Mouse (Mus musculus) MEL (cell line): ENCODE results near the gene Sp100.

Source experiments
- CTCF ChIP-seq, 3 experiments: IDR thresholded peaks in 2 of 3; conservative IDR thresholded peaks in 1 of 3; 2 replicates each; pipeline ENCODE4 v1.5.1; 2011 to 2012; ENCODE audit warnings: low read length in 3 of 3, low read depth in 2 of 3, mild to moderate bottlenecking in 2 of 3, improper control_type of control experiment in 1 of 3, inconsistent platforms in 1 of 3, mixed read lengths in 1 of 3, moderate library complexity in 1 of 3; ENCODE audit not compliant: control insufficient read depth in 1 of 3, insufficient read depth in 1 of 3, poor library complexity in 1 of 3, severe bottlenecking in 1 of 3
- EP300 ChIP-seq, 2 experiments: IDR thresholded peaks; 2 replicates each; pipeline ENCODE4 v1.6.1; 2011; ENCODE audit warnings: improper control_type of control experiment in 2 of 2, low read length in 2 of 2, low read depth in 1 of 2, mild to moderate bottlenecking in 1 of 2
- HCFC1 ChIP-seq: IDR thresholded peaks from 2 replicates; pipeline ENCODE4 v1.6.1; 2012; ENCODE audit warnings: low read depth, mild to moderate bottlenecking, inconsistent platforms, low read length, improper control_type of control experiment, moderate library complexity
- MAFK ChIP-seq: IDR thresholded peaks from 2 replicates; pipeline ENCODE4 v1.6.1; 2011; ENCODE audit warnings: low read depth, mild to moderate bottlenecking, low read length, improper control_type of control experiment, borderline replicate concordance
- MYC ChIP-seq: IDR thresholded peaks from 2 replicates; pipeline ENCODE4 v1.6.1; 2011; ENCODE audit warnings: low read depth, mild to moderate bottlenecking, low read length, improper control_type of control experiment, moderate library complexity
- NELFE ChIP-seq: IDR thresholded peaks from 2 replicates; pipeline ENCODE4 v1.6.1; 2011; ENCODE audit warnings: low read depth, low read length, improper control_type of control experiment
- NRF1 ChIP-seq: IDR thresholded peaks from 2 replicates; pipeline ENCODE4 v1.6.1; 2014; ENCODE audit warnings: low read depth, mild to moderate bottlenecking, inconsistent platforms, low read length, improper control_type of control experiment, moderate library complexity; ENCODE audit not compliant: poor library complexity, insufficient read depth, severe bottlenecking
- POLR2AphosphoS5 ChIP-seq: IDR thresholded peaks from 2 replicates; pipeline ENCODE4 v1.6.1; 2012; ENCODE audit warnings: low read depth, borderline replicate concordance, mild to moderate bottlenecking, inconsistent platforms, low read length, moderate library complexity, mixed read lengths
- SMC3 ChIP-seq: IDR thresholded peaks from 2 replicates; pipeline ENCODE4 v1.6.1; 2011; ENCODE audit warnings: low read depth, low read length, improper control_type of control experiment
- TBP ChIP-seq: IDR thresholded peaks from 2 replicates; pipeline ENCODE4 v1.8.0; 2011; ENCODE audit warnings: low read depth, low read length, improper control_type of control experiment

GRCm38 (mm10) chr1:85739819-85740218 is 90.0 kb downstream of the Sp100 start:
- TF ChIP-seq HCFC1 = no peak
- no peak for TF ChIP-seq NRF1
- TF ChIP-seq MAFK = no peak
- no peak for TF ChIP-seq CTCF (IDR thresholded peaks at IDR 0.05 in 2 of 3, conservative IDR thresholded peaks at IDR 0.05 in 1 of 3; ENCODE audit: control insufficient read depth in 1 of 3, insufficient read depth in 1 of 3, low read depth in 2 of 3, low read length in 3 of 3, poor library complexity in 1 of 3, severe bottlenecking in 1 of 3)
- TF ChIP-seq NELFE = no peak
- TF ChIP-seq MYC = no peak
- TF ChIP-seq EP300 (IDR thresholded peaks at IDR 0.05; ENCODE audit: low read depth in 1 of 2, low read length in 2 of 2) = no peak
- no peak for TF ChIP-seq SMC3
- no peak for TF ChIP-seq POLR2AphosphoS5
- no peak for TF ChIP-seq TBP
